Mouse (Mus musculus) thymus, postnatal 14 days (tissue): ENCODE measurements at regions not wholly inside any gene's neighbourhood (a gene's known extent, or its start where the extent isn't known, plus 50 kb on each side); places are given as distances from the start of the nearest gene placed in this dataset.

ENCODE experiments used
- DNase-seq: peaks from one replicate; pipeline ENCODE4 v3.0.0; 2021

- no peak for DNase-seq
Measured at GRCm38 (mm10) chr2:72839673-72840072, 140.6 kb downstream of the Sp3 start.

- DNase-seq: no peak
Measured at GRCm38 (mm10) chr2:72841367-72841766, 138.9 kb downstream of the Sp3 start.

- no peak for DNase-seq
Measured at GRCm38 (mm10) chr2:72843610-72844009, 136.6 kb downstream of the Sp3 start.

- DNase-seq: no peak
Measured at GRCm38 (mm10) chr2:72849441-72850192, 130.6 kb downstream of the Sp3 start.

- no peak for DNase-seq
Measured at GRCm38 (mm10) chr2:72852509-72852908, 127.7 kb downstream of the Sp3 start.

GRCm38 (mm10) chr2:72855276-72855970, 124.8 kb downstream of the Sp3 start:
- DNase-seq: peak; percentile 43

GRCm38 (mm10) chr2:72855971-72856755, 124.1 kb downstream of the Sp3 start:
- DNase-seq: no peak

- DNase-seq: no peak
Measured at GRCm38 (mm10) chr2:72857377-72857776, 122.9 kb downstream of the Sp3 start.

- no peak for DNase-seq
Measured at GRCm38 (mm10) chr2:72865462-72866365, 114.5 kb downstream of the Sp3 start.

- DNase-seq: peak; percentile 44
Measured at GRCm38 (mm10) chr2:72866366-72866688, 113.9 kb downstream of the Sp3 start.

GRCm38 (mm10) chr2:72868173-72868572, 112.1 kb downstream of the Sp3 start:
- no peak for DNase-seq

- no peak for DNase-seq
Measured at GRCm38 (mm10) chr2:72871836-72872235, 108.4 kb downstream of the Sp3 start.

- DNase-seq: peak; percentile 43
Measured at GRCm38 (mm10) chr2:72873948-72874347, 106.3 kb downstream of the Sp3 start.

- DNase-seq: peak; percentile 48
Measured at GRCm38 (mm10) chr2:72874533-72874932, 105.7 kb downstream of the Sp3 start.

- DNase-seq: peak; percentile 36
Measured at GRCm38 (mm10) chr2:72875677-72876076, 104.6 kb downstream of the Sp3 start.

- DNase-seq: no peak
Measured at GRCm38 (mm10) chr2:72880016-72880415, 100.2 kb downstream of the Sp3 start.

GRCm38 (mm10) chr2:72881554-72881953, 98.7 kb downstream of the Sp3 start:
- DNase-seq: no peak

GRCm38 (mm10) chr2:72886250-72886649, 94.0 kb downstream of the Sp3 start:
- DNase-seq: no peak
